Mouse (Mus musculus) lung, postnatal 0 days (tissue): ENCODE measurements at regions not wholly inside any gene's neighbourhood (a gene's known extent, or its start where the extent isn't known, plus 50 kb on each side); places are given as distances from the start of the nearest gene placed in this dataset.

Source experiments
- CTCF ChIP-seq: IDR thresholded peaks from 2 replicates; pipeline ENCODE4 v1.5.1; 2016; ENCODE audit warnings: antibody characterized with exemption, mild to moderate bottlenecking
- EP300 ChIP-seq: IDR thresholded peaks from 2 replicates; pipeline ENCODE4 v1.6.1; 2016; ENCODE audit warnings: antibody characterized with exemption, mild to moderate bottlenecking, control low read depth

DNA sequence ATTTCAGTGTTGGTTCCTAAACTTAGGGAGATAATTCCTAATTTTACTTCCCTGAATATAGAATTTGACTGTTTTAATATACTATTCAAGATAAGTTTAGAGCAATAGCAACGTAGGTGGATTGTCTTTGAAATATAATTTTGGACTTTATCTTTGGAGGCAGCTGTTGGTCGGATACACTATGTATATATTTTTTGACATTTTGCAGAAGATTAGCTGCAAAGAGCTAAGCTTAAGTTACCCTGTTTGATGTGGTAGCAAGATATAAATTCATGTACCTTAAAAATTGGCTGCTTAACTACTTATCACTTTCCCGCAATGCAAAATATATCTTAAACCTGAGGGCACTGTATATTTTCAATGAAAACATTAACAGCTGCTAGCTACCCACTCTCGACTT is 1375.3 kb downstream of the Hace1 start:
- TF ChIP-seq CTCF (no peak), EP300 (no peak)
